Mouse (Mus musculus) spleen, embryonic (tissue): ENCODE data around the gene Insrr.

Experiments
- CTCF ChIA-PET: fragments of 350-600 bp; sonication (Branson Sonifier 250); formaldehyde crosslinking; loops from one replicate; lab custom pipeline; 2022; lab: Charles Lee

The Insrr gene

DNA sequence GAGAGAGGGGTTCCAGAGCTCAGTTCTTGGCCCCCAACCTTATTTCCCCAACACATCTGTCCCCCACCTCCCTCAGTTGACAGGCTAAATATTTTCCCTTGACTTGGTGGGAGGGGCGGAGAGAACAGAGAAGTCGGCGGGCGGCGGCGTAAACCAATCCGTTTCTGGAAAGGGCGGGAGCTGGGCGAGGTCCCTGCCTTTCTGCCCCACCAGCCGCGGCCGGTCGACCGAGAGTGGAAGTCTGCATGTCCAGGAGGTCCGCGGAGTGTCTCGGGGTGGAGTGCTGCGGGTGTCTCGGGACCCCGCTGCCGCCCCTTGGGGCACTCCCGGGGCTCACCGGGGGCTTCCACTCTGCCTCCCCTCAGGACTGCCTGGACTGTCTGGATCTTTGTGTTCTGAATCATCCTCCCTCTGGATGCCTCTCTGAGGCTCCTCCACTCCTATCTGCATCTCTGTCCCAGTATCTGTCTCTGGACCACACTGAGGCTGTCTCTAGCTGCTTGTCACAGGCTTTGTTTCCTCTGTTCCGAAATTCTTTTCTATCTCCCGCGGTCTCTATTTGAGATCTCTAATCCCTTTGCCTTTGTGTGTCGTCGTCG lies at the start of gene Insrr:
Gene Insrr, plus strand, starts transcription at position 216 of the 599 bp plus-strand sequence.
- CTCF ChIA-PET: no interaction called here

DNA sequence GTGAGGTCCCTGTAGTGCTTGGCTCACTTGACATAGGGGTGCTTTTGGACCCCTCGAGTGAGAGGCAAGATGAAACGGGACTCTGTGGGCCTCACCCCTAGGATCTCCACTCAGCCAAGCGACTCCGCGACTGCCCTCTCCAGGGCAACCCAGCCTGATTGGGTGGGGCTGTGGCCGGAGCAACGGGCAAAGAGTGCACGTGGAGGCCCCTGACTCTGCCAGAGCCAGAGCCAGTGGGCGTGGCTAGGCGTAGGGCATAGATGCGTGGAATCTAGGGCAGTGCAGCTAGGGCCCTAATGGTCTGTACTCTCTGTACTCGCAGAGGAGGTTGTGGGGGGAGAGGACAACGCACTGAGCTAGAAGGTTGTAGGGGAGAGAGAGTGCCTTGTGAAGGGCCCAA lies 48.3 kb upstream of the Insrr start, which contains the start of gene Lrrc71:
Gene Lrrc71, minus strand, starts transcription at position 195 of the 400 bp plus-strand sequence.
- CTCF ChIA-PET: interaction anchor here (0.5 to 1.6 kb wide), 3 partner anchors 12 to 23 kb away, joined by 3 to 5 read pairs (median 3); no protein-coding TSS in a partner anchor

DNA sequence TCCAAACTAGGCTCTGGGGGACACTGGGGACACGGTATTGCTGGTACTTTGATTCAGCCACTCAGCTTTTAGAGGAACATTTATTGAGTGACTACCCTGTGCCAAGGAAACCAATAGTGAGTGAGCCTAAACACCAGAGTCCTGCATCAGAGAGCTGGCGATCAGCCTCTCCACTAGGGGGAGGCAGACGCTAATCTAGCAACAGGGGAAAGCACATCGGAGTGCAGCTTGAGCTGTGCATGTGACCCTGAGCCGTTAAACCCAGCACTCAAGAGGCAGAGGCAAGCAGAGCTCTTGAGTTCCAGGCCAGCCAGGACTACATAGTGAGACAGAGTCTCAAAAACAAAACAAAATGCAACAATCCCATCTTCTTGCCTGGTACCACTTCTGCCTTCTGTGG lies 47.7 kb upstream of the Insrr start:
- CTCF ChIA-PET: interaction anchor here (0.5 to 1.6 kb wide), 4 partner anchors 12 to 23 kb away, joined by 3 to 5 read pairs (median 3); no protein-coding TSS in a partner anchor

DNA sequence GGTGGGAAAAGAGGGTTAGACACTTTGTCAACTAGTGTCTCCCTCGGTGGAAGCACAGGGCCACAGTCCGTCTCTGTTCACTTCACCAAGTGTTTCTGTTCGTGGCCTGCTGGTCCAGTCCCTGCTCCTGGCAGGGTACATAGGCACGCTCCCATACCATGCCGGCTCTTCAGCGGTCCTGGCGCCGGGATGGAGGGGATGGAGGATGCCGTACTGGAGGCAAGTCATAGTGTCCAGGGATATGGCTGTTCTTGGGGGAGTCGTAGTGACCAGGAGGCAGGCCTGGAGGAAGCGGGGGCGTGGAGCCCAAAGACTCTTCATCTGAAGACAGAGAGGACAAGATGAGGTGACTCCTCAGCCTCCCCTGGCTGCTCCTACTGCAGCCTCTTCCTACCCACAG lies 46.8 kb upstream of the Insrr start:
- CTCF ChIA-PET: no interaction called here

GRCm38 (mm10) chr3:87752567-87752966 lies 44.2 kb upstream of the Insrr start:
- CTCF ChIA-PET: no interaction called here

- CTCF ChIA-PET: interaction anchor here (0.5 kb wide), 1 partner anchor 111 kb away, joined by 3 read pairs; no protein-coding TSS in a partner anchor
Observed at GRCm38 (mm10) chr3:87753829-87754228, 42.9 kb upstream of the Insrr start.

GRCm38 (mm10) chr3:87755964-87756363 lies 40.8 kb upstream of the Insrr start:
- CTCF ChIA-PET: interaction anchor here (0.6 to 3.1 kb wide), 3 partner anchors 12 to 926 kb away, joined by 3 to 16 read pairs (median 3); no protein-coding TSS in a partner anchor

DNA sequence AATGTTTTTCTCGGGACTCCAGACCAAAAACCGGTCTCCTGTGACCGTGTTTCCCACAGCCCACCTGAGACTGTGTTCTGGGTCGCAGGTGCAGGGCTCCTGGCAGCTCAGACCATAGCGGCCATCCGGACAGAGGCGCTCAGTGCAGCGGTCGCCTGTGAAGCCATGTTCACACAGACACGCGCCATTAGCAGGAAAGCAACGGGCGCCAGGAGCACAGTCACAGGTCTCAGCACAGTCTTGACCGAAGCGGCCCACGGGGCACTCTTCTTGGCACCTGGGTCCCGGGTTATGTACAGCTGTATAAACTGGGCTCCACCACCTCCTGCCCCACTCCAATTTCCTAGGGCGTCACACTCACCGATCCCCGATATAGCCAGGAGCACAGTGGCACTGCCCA lies 40.3 kb upstream of the Insrr start:
- CTCF ChIA-PET: interaction anchor here (3.1 kb wide), 1 partner anchor 12 kb away, joined by 16 read pairs; no protein-coding TSS in a partner anchor

GRCm38 (mm10) chr3:87758641-87759040 lies 38.1 kb upstream of the Insrr start:
- CTCF ChIA-PET: no interaction called here

DNA sequence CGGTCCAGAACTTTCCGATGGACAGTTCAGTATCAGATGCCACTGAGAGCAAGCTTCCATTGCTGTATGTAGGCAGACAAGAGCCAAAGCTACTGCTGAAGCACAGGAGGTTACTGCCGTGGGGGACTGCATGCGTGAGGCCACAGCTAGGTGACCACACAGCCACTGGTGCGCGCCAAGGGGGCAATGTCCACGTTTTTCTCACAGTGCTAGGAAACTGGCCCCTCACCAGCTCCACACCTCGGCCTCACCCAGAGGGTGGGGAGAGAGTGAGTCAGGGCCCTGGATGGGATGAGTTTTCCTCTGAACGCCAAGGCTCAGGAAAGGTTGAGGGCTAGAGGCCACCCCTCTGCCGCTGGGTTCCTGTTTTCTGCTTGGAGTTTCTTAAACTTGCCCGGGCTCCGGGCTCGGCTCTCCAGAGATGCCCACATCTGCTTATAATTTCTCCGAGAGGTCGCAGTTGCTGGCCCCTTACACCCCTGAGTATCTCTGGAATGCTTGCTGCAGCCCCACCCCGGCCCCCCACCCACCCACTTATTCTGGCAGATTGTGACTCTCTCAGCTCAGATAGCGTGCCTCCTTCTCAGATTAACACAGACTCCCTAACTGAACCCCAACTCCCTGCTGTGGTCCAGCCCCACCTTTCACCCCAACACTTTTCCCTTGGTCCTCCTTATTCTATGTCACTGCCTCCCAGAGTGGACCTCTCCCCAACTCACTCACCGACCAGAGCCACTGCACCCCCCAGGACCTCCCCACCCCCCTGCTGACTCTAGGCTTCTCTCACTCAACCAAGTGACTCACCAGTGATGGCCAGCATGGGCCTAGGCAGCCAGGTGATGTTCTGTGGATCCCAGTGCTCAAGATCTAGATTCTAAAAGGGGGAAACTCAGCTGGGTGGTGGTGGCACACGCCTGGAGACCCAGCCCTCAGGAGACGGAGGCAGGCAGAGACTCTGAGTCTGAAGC lies 35.1 kb upstream of the Insrr start:
- CTCF ChIA-PET: interaction anchor here (0.7 kb wide), 1 partner anchor 10 kb away, joined by 3 read pairs; no protein-coding TSS in a partner anchor

GRCm38 (mm10) chr3:87763202-87763601 lies 33.5 kb upstream of the Insrr start:
- CTCF ChIA-PET: interaction anchor here (0.8 kb wide), 1 partner anchor 14 kb away, joined by 6 read pairs; no protein-coding TSS in a partner anchor

GRCm38 (mm10) chr3:87763683-87764289 lies 33.0 kb upstream of the Insrr start:
- CTCF ChIA-PET: interaction anchor here (0.8 kb wide), 1 partner anchor 13 kb away, joined by 6 read pairs; no protein-coding TSS in a partner anchor

DNA sequence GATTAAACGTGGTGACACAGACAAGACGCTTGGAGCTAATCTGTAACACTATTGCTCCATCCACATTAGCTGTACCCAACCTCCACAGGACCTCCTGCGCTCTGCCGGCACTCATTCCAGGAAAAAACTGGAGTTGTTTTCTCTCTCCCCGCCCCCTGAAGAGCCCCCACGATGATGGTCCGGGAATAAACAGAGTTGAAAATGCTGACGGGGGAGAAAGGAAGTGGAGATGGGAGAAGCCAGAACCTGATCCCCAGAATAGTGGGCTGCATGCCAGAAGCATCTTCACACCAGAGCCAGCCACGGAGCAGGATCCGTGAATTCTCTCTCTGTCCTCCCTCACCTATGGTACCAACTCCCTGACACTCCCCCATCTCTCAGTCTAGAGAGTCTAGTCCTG lies 32.2 kb upstream of the Insrr start:
- CTCF ChIA-PET: interaction anchor here (0.6 kb wide), 1 partner anchor 76 kb away, joined by 3 read pairs; no protein-coding TSS in a partner anchor

GRCm38 (mm10) chr3:87765091-87765490 lies 31.7 kb upstream of the Insrr start:
- CTCF ChIA-PET: interaction anchor here (0.6 kb wide), 1 partner anchor 76 kb away, joined by 3 read pairs; no protein-coding TSS in a partner anchor

- CTCF ChIA-PET: interaction anchor here (0.5 to 0.6 kb wide), 2 partner anchors 191 to 566 kb away, joined by 3 read pairs; no protein-coding TSS in a partner anchor
Observed at GRCm38 (mm10) chr3:87765631-87766283, 31.0 kb upstream of the Insrr start.

DNA sequence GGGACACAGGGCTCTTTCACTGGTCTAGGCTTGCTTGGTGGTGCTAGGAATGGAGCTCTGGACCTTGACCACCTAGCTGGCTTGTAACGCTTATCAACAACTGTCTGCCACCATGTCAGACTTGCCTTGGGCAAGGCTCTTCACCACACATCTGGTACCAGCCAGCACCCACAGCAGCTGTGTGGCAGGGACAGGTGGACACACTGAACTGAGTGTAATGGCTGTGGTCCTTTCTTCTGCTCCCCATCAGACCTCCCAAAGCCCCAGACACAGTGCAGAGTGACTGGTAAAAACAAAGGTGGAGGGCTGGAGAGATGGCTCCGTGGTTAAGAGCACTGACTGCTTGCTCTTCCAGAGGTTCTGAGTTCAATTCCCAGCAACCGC lies 30.5 kb upstream of the Insrr start:
- CTCF ChIA-PET: interaction anchor here (0.5 to 0.6 kb wide), 2 partner anchors 190 to 565 kb away, joined by 3 read pairs; no protein-coding TSS in a partner anchor

- CTCF ChIA-PET: interaction anchor here (0.5 to 3.2 kb wide), 3 partner anchors 12 to 105 kb away, joined by 3 to 16 read pairs (median 3); partner anchors contain the start of gene Lrrc71
Observed at GRCm38 (mm10) chr3:87767764-87768163, 29.0 kb upstream of the Insrr start.

GRCm38 (mm10) chr3:87768431-87768830 lies 28.3 kb upstream of the Insrr start:
- CTCF ChIA-PET: interaction anchor here (0.5 to 3.2 kb wide), 3 partner anchors 12 to 106 kb away, joined by 3 to 16 read pairs (median 3); partner anchors contain the start of gene Lrrc71

GRCm38 (mm10) chr3:87768844-87769243 lies 27.9 kb upstream of the Insrr start:
- CTCF ChIA-PET: interaction anchor here (3.2 kb wide), 1 partner anchor 13 kb away, joined by 16 read pairs; no protein-coding TSS in a partner anchor

DNA sequence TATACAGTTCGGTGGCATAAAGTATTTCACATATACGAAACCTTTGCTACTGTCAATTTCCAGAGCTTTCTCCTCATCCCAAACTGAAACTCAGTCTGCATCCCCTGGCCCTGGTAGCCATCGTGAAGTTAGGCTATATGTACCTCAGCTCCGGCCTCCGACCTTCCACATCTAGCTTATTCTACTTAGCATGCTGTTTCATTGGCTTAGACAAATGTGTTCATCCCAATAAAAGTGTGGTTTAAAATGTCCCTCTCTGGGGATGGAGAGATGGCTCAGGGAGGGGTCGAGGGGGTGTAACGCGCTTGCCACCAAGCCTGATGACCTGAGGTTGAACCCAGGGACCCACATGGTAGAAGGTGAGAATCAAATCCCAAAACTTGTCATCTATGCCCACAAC lies 27.2 kb upstream of the Insrr start:
- CTCF ChIA-PET: interaction anchor here (0.9 to 3.2 kb wide), 2 partner anchors 13 to 18 kb away, joined by 3 to 16 read pairs; no protein-coding TSS in a partner anchor
